Mouse (Mus musculus) left cerebral cortex, postnatal 14 days (tissue): ENCODE data around the gene Ufc1. TPM values are rescaled to one million over a fixed set of nuclear protein-coding genes. Genes with fewer than 3 reads are reported as not detected.

ENCODE experiments used
- DNase-seq, 2 experiments: peaks; one replicate each; pipeline ENCODE4 v3.0.0; 2021 to 2022; ENCODE audit warnings: low spot score in 2 of 2, mixed read lengths in 1 of 2
- intact Hi-C: fragments of 180-260 bp; cut with DNase I; formaldehyde crosslinking; loops from one replicate; pipeline ENCODE4 v1.15.1; 2025
- total RNA-seq, 2 experiments: library from RNA; stranded (reverse); gene quantifications; 2 replicates each; pipeline ENCODE4 v1.2.3; 2021

The Ufc1 gene
- total RNA-seq, 2 experiments from 2014 or later, result 106 to 113 TPM

DNA sequence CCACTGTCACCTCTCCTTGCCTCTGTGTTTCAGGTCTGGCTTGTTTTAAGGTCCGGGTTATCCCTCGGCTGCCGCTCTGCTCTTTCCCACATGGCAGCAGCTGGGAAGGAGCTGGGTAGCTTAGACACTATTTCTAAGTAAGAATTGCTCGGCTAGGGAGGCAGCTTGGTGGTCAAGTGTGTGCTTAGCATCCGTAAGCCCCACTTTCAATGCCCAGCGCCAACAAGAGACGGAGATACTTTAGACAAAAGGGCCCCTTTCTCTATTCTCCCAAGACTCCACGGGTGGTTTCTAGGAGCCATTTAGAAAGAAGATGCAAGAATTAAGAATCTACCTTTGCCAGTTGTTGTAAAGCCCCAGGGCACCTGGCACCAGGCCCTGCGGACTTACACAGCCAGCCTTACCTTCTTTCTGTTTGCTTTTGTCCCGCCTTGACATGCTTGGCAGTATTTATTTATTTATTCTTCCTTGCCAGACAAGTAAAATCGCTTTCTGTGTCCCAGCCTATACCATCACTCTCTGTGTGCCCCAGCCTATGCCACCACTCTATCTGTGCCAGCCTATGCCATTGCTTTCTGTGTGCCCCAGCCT is 19.6 kb downstream of the Ufc1 start:
- intact Hi-C loops, result no loop called here
- no peak for DNase-seq

GRCm38 (mm10) chr1:171274171-171274570 is 20.7 kb downstream of the Ufc1 start:
- no peak for DNase-seq
- intact Hi-C loops, result no loop called here

GRCm38 (mm10) chr1:171272086-171272485 is 22.7 kb downstream of the Ufc1 start:
- intact Hi-C loops, result no loop called here
- no peak for DNase-seq

DNA sequence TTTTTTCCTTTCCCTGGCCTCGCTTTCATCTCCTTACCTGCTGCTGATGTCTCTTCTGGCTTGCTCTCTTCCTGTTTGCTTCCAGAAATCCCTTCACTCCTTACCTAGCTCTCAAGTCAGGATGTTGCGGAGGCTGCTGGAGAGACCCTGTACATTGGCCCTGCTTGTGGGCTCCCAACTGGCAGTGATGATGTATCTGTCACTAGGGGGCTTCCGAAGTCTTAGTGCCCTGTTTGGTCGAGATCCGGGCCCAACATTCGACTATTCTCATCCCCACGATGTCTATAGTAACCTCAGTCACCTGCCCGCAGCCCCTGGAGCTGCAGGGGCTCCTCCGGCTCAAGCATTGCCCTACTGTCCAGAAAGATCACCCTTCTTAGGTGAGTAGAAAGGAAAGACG is 23.2 kb downstream of the Ufc1 start:
- no peak for DNase-seq
- intact Hi-C loops, result no loop called here

DNA sequence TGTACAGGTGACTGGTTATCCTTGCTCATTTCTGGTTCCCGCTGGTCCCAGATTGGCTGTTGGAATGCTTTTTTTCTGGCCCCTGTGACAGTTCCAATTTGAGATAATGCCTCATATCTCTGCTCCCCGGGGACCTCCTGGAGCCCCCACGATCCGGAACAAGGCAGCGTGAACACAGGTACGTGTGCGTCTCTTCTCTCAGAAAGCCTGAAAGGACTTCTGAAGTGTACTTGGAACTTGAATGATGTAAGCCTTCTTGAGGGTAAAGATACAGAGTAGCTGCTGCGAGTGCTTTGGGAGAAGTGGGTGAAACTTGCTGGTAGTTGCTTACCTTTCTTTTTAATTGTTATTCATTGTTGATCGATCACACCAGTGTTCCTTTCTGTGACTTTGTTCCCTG is 23.6 kb downstream of the Ufc1 start:
- intact Hi-C loops, result no loop called here
- no peak for DNase-seq

DNA sequence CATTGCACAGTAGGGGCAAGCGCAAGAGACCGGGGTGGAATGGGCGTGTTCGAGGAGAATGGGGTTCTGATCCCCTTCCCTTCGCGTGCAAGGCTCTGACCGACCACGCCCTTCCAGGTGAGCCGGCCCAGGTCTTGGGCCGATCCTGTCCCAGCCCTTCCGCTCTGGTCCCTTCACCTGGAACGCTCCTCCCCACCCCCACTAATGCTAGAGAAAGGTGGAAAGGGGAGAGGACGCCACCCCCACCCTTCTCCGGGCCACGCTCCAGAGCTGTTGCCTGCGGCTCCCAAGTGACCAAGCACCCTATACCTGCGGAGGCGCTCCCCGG is 24.3 kb downstream of the Ufc1 start:
- no peak for DNase-seq
- intact Hi-C loops, result no loop called here

GRCm38 (mm10) chr1:171269848-171270572 is 24.8 kb downstream of the Ufc1 start, which contains the start of gene B4galt3:
B4galt3 (plus strand) TSS chr1:171270328.
- DNase-seq, result peak; percentile 89 to 94
- intact Hi-C loops, result no loop called here

DNA sequence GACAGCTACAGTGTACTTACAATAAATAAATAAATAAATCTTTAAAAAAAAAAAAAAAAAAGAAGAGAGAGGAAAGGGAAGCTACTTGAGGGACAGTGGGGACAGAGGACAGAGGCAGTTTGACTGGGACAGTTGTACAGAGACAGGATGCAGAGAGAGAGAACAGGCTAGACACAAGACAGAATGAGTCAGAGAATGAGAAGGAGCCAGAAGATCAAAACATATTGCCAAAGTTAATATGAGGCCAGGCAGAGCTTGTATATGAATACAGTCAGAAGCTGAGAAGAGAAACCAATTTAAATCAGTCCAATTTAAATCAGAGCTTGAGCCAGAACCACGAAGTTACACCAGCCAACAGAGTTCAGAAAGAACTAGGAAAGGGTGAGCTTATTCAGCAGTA is 26.5 kb downstream of the Ufc1 start:
- no peak for DNase-seq
- intact Hi-C loops, result no loop called here

GRCm38 (mm10) chr1:171265971-171266744 is 28.7 kb downstream of the Ufc1 start:
- intact Hi-C loops, result no loop called here
- DNase-seq, result peak in 1 of 2 experiments; percentile 62

DNA sequence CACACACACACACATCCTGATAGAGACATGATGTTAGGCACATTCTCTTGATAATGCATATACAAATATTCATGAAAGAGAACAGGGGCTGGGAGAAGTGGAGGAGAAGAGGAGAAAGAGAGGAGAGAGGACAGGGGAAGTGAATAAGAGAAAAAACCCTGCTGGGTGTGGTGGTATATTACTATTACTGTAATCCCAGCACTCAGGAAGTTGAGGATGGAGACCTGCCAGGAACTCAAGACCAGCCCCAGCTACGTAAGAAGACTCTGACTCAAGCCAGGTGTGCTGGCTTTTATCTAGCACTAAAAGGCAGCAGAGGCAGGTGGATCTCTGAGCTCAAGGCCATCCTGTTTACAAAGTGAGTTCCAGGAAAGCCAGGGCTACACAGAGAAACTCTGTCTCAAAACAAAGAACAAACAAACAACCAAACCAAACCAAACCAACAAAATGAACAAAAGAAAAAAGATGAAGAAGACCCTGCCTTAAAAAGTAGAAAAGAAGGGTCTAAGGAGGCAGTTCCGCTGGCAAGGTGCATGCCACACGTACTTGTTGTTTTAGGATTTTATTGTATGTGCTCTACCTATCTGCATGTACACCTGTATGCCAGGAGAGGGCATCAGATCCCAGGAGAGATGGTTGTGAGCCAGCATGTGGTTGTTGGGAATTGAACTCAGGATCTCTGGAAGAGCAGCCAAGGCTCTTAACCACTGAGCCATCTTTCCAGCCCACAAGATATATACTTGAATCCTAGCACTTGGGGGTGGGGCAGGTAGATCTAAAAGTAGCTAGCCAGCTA is 31.0 kb downstream of the Ufc1 start:
- intact Hi-C loops, result no loop called here
- no peak for DNase-seq

- intact Hi-C loops, result no loop called here
- DNase-seq, result peak; percentile 53 to 88
Observed at GRCm38 (mm10) chr1:171263185-171263611, 31.6 kb downstream of the Ufc1 start.

GRCm38 (mm10) chr1:171262594-171263130 is 32.2 kb downstream of the Ufc1 start:
- DNase-seq, result peak; percentile 85 to 93
- intact Hi-C loops, result no loop called here

DNA sequence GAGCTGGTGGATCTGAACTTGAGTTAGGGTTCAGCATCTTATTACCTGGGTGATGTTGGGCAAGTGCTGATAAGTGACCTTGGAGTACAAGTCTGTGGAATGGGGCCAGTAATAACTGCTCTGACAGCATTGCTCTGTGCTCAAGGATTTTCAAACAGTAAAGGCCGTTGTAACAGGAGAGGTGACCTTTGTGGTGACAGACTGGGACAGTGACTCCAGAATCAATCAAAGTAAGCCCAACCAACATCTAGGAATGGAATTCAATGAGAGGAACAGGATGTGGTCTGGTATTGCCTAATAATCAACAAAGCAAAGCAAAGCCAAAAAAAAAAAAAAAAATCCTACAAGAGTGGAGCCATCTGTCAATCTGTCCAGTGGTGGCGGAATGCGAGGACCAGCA is 34.5 kb downstream of the Ufc1 start:
- DNase-seq, result no peak
- intact Hi-C loops, result no loop called here

DNA sequence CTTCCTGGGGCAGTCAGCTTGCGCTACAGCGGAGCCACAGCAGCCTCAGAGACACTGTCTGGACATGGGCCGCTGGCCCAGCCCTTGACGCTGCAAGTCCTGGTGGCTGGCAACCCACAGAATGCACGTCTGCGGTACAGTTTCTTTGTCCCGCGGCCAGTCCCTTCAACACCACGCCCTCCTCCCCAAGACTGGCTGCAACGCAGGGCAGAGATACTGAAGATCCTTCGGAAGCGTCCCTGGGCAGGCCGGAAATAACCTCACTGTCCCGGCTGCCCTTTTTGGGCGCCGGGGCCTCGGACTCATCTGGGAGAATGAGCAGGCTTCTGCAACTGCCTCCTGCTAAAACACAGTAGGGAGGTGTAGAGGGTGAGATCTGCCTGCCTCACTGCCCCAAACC is 35.9 kb downstream of the Ufc1 start:
- no peak for DNase-seq
- intact Hi-C loops, result loop anchor here (10.0 kb wide), 1 partner anchor 144 kb away; the partner anchor contains the start of gene Cfap126

DNA sequence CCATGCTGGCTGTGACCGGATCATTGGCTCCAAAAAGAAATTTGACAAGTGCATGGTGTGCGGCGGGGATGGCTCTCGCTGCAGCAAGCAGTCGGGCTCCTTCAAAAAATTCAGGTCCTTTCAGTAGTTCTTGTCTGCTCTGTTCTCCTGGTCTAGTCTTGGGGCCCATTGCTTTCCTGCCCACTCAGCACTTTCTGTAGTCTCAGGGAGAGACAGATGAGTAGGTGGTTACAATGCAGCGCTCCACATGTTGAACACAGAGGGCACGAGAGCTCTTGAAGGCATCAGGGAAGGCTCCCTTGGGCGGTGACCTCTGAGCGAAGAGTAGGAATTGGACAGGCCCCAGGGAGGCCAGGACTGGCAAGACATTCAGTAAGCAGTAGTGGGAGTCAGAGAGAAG is 37.0 kb downstream of the Ufc1 start:
- no peak for DNase-seq
- intact Hi-C loops, result loop anchor here (10.0 kb wide), 1 partner anchor 143 kb away; the partner anchor contains the start of gene Cfap126

GRCm38 (mm10) chr1:171256937-171257548 is 37.8 kb downstream of the Ufc1 start:
- intact Hi-C loops, result loop anchor here (10.0 kb wide), 1 partner anchor 142 kb away; the partner anchor contains the start of gene Cfap126
- peak; percentile 72 to 80 for DNase-seq

GRCm38 (mm10) chr1:171256095-171256818 is 38.6 kb downstream of the Ufc1 start:
- intact Hi-C loops, result loop anchor here (10.0 kb wide), 1 partner anchor 141 kb away; the partner anchor contains the start of gene Cfap126
- DNase-seq, result no peak

GRCm38 (mm10) chr1:171252415-171252814 is 42.4 kb downstream of the Ufc1 start:
- intact Hi-C loops, result loop anchor here (10.0 kb wide), 1 partner anchor 138 kb away; the partner anchor contains the start of gene Cfap126
- DNase-seq, result no peak
